In genomic region chr5:36397837-36398282, GRCm38 (mm10) we compare ENCODE assay signal across 8 mouse cellular contexts. TPM values are rescaled to one million over a fixed set of nuclear protein-coding genes. Genes with fewer than 3 reads are reported as not detected.
A peak's percentile ranks its signal among the peaks of the same experiment; 100 is the strongest.
DNase-seq lines count a peak whose midpoint lies in the region; TF ChIP-seq lines count a peak whose summit lies in the region.

TSS of gene Sorcs2 (minus strand) at chr5:36398139.

- H3K36me3 ChIP-seq in megakaryocyte, embryonic 14.5 days (replicated peaks; ENCODE audit: low read length) = no peaks in the 10 kb centered on the region

- peaks cover 92% of the 10 kb centered on the region for H3K27me3 ChIP-seq in megakaryocyte, embryonic 14.5 days (replicated peaks)

- no peak for TF ChIP-seq POLR2A in cortical plate, adult 2 months (IDR thresholded peaks at IDR 0.05; ENCODE audit: extremely low read depth, insufficient read depth, low read length)

- DNase-seq in ZHBTc4 (ENCODE audit: low read depth, low spot score) = peak; percentile 94
- peak; percentile 89 for DNase-seq in gastrocnemius, postnatal 14 days
- peak; percentile 76 for DNase-seq in induced T-regulatory cell, adult 2 months (ENCODE audit: low read depth)
- peak; percentile 65 to 81 for DNase-seq in left cerebral cortex, adult 8-10 months (ENCODE audit: low spot score in 2 of 2)
- DNase-seq in right cerebral cortex, postnatal 10 days (ENCODE audit: low spot score in 2 of 2) = peak; percentile 88 to 91
- DNase-seq in urinary bladder, postnatal 14 days (ENCODE audit: low spot score) = peak; percentile 90

- 0 out of 2 replicates have a peak, but pooled peaks cover 2% of the 10 kb centered on the region for H3K4me1 ChIP-seq in cortical plate, adult 2 months (ENCODE audit: control insufficient read depth, insufficient read depth, low read length)
- peaks cover 28% of the 10 kb centered on the region for H3K4me1 ChIP-seq in megakaryocyte, embryonic 14.5 days

- H3K4me3 ChIP-seq in cortical plate, adult 2 months (ENCODE audit: insufficient read depth, low read length) = peak within 1 kb of the TSS; percentile 69
- H3K4me3 ChIP-seq in megakaryocyte, embryonic 14.5 days (replicated peaks) = peak within 1 kb of the TSS; percentile 86

- H3K27ac ChIP-seq in cortical plate, adult 2 months (ENCODE audit: insufficient read depth, low read length) = 0 out of 2 replicates have a peak within 1 kb of the TSS, but pooled peaks have one; percentile 55

- intact Hi-C loops in gastrocnemius, postnatal 14 days (cut with DNase I; ENCODE audit: low total_unique reads) = loop anchor here (2.0 to 10.0 kb wide), 4 partner anchors 73 to 416 kb away; no protein-coding TSS in a partner anchor

- peak; percentile 68 for TF ChIP-seq CTCF in cortical plate, adult 2 months (IDR thresholded peaks at IDR 0.05; ENCODE audit: extremely low read depth, insufficient read depth, low read length)

- no peaks in the 10 kb centered on the region for H3K9me3 ChIP-seq in megakaryocyte, embryonic 14.5 days

RNA-seq across cellular contexts. Expression of gene Sorcs2, which starts in this region (rescaled TPM):
- polyA plus RNA-seq in cortical plate, adult 2 months (2012; rRNA removed) = 21.4 and 21.8 TPM in 2 replicates
- 1 to 10 TPM; 8.3 to 8.7 TPM for total RNA-seq in gastrocnemius, postnatal 14 days (2021)
- 10 to 100 TPM; 37.3 to 41.7 (median 41.3) TPM for total RNA-seq in left cerebral cortex, adult 8-10 months (2022)
- not detected in 2 replicates for polyA plus RNA-seq in megakaryocyte, embryonic 14.5 days (2012; ENCODE audit: insufficient read depth, low replicate concordance)

Comparison
In these comparisons a context has a peak if more than half of its experiments do, and no peak if none do; other contexts are left out.
1. Peak in every context shown above with its lines: DNase-seq, H3K4me3 ChIP-seq and H3K27ac ChIP-seq.
2. RNA of gene Sorcs2 (polyA plus RNA-seq): 21.4 to 21.8 TPM in cortical plate, adult 2 months; not detected in megakaryocyte, embryonic 14.5 days; every median in the first group is over 10 times any median in the second.